ENCODE assay signal across 9 mouse cellular contexts in the genomic region with DNA sequence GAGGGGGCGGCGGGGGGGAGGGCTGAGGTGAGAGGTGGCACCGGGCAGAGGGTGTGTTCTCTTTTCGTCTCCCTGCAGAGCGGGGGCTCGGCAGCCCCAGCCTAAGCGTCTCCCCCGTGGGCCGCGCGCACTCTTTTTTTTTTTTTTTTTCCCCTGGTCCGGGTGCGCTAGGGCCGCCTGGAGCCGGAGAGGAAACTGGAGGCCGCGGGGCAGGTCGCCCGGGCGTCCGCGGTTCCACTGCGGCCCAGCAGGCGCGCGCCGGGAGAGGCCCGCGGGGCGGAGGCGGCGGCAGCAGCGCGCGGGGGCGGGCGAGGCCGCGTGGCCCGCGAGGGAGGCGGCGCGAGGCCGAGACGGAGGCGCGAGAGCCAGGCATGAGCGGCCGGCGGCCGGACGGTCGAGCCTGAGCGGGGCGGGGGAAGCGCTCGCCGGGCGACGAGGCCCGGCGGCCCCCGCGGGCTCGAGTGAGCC. TPM values are rescaled to one million over a fixed set of nuclear protein-coding genes. Genes with fewer than 3 reads are reported as not detected.
DNase-seq lines count a peak whose midpoint lies in the region; ATAC-seq and TF ChIP-seq lines count a peak whose summit lies in the region.
"Had no signal": no experiment of that assay in that cellular context is flagged by ENCODE, and none has a peak within 500 bp of the region (broad histone marks: within the 10 kb centered on the region; RNA-seq: fewer than 3 reads in every experiment).

No protein-coding gene starts in this region.

- WGBS in forebrain, postnatal 0 days = under 1% methylated on average over 48 of the region's 66 CpGs
- 1% methylated on average over 45 of the region's 66 CpGs for WGBS in limb, embryonic 11.5 days
- WGBS in stomach, embryonic 14.5 days = under 1% methylated on average over 40 of the region's 66 CpGs

- peak overlapping the region; percentile 45 for H3K4me2 ChIP-seq in forebrain, postnatal 0 days (ENCODE audit: low read depth)
- H3K4me2 ChIP-seq in limb, embryonic 11.5 days (ENCODE audit: low read depth, severe bottlenecking) = peak overlapping the region; percentile 92
- peak overlapping the region; percentile 60 for H3K4me2 ChIP-seq in stomach, embryonic 14.5 days (replicated peaks; ENCODE audit: low read depth, low read length)

- no peak overlapping the region for H3K9ac ChIP-seq in forebrain, postnatal 0 days
- H3K9ac ChIP-seq in limb, embryonic 11.5 days (ENCODE audit: low read length) = peak overlapping the region; percentile 96
- peak overlapping the region; percentile 21; the same call in 1 of the 2 replicates for H3K9ac ChIP-seq in stomach, embryonic 14.5 days (replicated peaks; ENCODE audit: low read depth, low read length)

- peak overlapping the region; percentile 70 for H3K4me3 ChIP-seq in E14TG2a.4 (replicated peaks; ENCODE audit: low read length)
- peak overlapping the region; percentile 26 for H3K4me3 ChIP-seq in forebrain, postnatal 0 days (ENCODE audit: low read depth, low read length)
- H3K4me3 ChIP-seq in limb, embryonic 11.5 days (ENCODE audit: low read depth, low read length) = peak overlapping the region; percentile 55
- H3K4me3 ChIP-seq in stomach, embryonic 14.5 days (ENCODE audit: low read depth, low read length) = peak overlapping the region; percentile 33

- H3K27ac ChIP-seq in forebrain, postnatal 0 days (ENCODE audit: low read depth, low read length) = no peak overlapping the region
- peak overlapping the region; percentile 99 for H3K27ac ChIP-seq in limb, embryonic 11.5 days (replicated peaks; ENCODE audit: low read depth, low read length)
- H3K27ac ChIP-seq in stomach, embryonic 14.5 days (ENCODE audit: low read length) = no peak overlapping the region

- H3K27me3 ChIP-seq in E14TG2a.4 (ENCODE audit: insufficient read depth, low read length) = peaks cover 89% of the 10 kb centered on the region
- H3K27me3 ChIP-seq in forebrain, postnatal 0 days (ENCODE audit: insufficient read depth, low read length) = peaks cover 85% of the 10 kb centered on the region
- H3K27me3 ChIP-seq in limb, embryonic 11.5 days (ENCODE audit: control insufficient read depth, insufficient read depth, low read length) = no peaks in the 10 kb centered on the region
- peaks cover 70% of the 10 kb centered on the region for H3K27me3 ChIP-seq in stomach, embryonic 14.5 days (ENCODE audit: control insufficient read depth, insufficient read depth, low read length)

- no peaks in the 10 kb centered on the region for H3K36me3 ChIP-seq in E14TG2a.4 (ENCODE audit: insufficient read depth, low read length)
- H3K36me3 ChIP-seq in forebrain, postnatal 0 days (ENCODE audit: insufficient read depth) = no peaks in the 10 kb centered on the region
- no peaks in the 10 kb centered on the region for H3K36me3 ChIP-seq in limb, embryonic 11.5 days (ENCODE audit: control insufficient read depth, insufficient read depth, low read length)
- H3K36me3 ChIP-seq in stomach, embryonic 14.5 days (ENCODE audit: control insufficient read depth, insufficient read depth, low read length) = no peaks in the 10 kb centered on the region

- no peak for ATAC-seq in forebrain, postnatal 0 days
- 0 out of 2 replicates have a peak, but pooled peaks have one; percentile 7 for ATAC-seq in limb, embryonic 11.5 days (ENCODE audit: insufficient number of reproducible peaks, low FRiP score, low TSS enrichment, low read depth)
- ATAC-seq in stomach, embryonic 14.5 days (ENCODE audit: insufficient number of reproducible peaks, insufficient read depth, low FRiP score, low read depth) = peak; percentile 46; the same call in 1 of the 2 replicates
- no peak for ATAC-seq in cerebellum, adult (ENCODE audit: insufficient number of reproducible peaks, low FRiP score, low TSS enrichment)

- DNase-seq in CD4-positive, CD25-positive, alpha-beta regulatory T cell, adult 2 months (ENCODE audit: low read depth, low spot score) = peak; percentile 37
- DNase-seq in forebrain, postnatal 0 days = no peak
- no peak for DNase-seq in limb, embryonic 11.5 days (ENCODE audit: low spot score)
- DNase-seq in left cerebral cortex, adult 18-20 months (ENCODE audit: low spot score in 2 of 2) = no peak
- DNase-seq in frontal cortex, postnatal 25 days (ENCODE audit: low spot score in 2 of 2) = no peak

- H3K9me3 ChIP-seq in E14TG2a.4 (ENCODE audit: low read length) = no peaks in the 10 kb centered on the region
- H3K9me3 ChIP-seq in forebrain, postnatal 0 days (ENCODE audit: low read length) = no peaks in the 10 kb centered on the region
- H3K9me3 ChIP-seq in limb, embryonic 11.5 days (ENCODE audit: control insufficient read depth, low read length) = no peaks in the 10 kb centered on the region
- no peaks in the 10 kb centered on the region for H3K9me3 ChIP-seq in stomach, embryonic 14.5 days (ENCODE audit: control insufficient read depth, low read depth, low read length)

- TF ChIP-seq CTCF in E14TG2a.4 (conservative IDR thresholded peaks at IDR 0.05; ENCODE audit: low read length) = no peak
- TF ChIP-seq CTCF in forebrain, postnatal 0 days (IDR thresholded peaks at IDR 0.05; ENCODE audit: low read depth) = no peak

- H3K4me1 ChIP-seq in E14TG2a.4 (replicated peaks; ENCODE audit: low read depth, low read length) = peaks cover 24% of the 10 kb centered on the region
- H3K4me1 ChIP-seq in forebrain, postnatal 0 days (ENCODE audit: insufficient read depth) = no peaks in the 10 kb centered on the region
- peaks cover 30% of the 10 kb centered on the region for H3K4me1 ChIP-seq in limb, embryonic 11.5 days (ENCODE audit: control insufficient read depth, insufficient read depth, low read length)
- H3K4me1 ChIP-seq in stomach, embryonic 14.5 days (ENCODE audit: control insufficient read depth, insufficient read depth, low read length) = peaks cover 6% of the 10 kb centered on the region; the same call in 1 of the 2 replicates

RNA-seq across cellular contexts. Expression of gene Hoxd8, which starts 0.6 kb away (rescaled TPM):
- total RNA-seq in forebrain, postnatal 0 days (2014; rRNA removed) = 0.10 TPM in 1 of 2 replicates, not detected in the other
- polyA plus RNA-seq in forebrain, postnatal 0 days (2015; fragmentation: Nextera tagmentation; extraction: Ambion mirVana) = 0.22 TPM in 1 of 2 replicates, not detected in the other
- polyA plus RNA-seq in limb, embryonic 11.5 days (2014; fragmentation: Nextera tagmentation; extraction: Ambion mirVana) = 11.6 and 13.1 TPM in 2 replicates
- polyA plus RNA-seq in stomach, embryonic 14.5 days (2014; fragmentation: Nextera tagmentation; extraction: Ambion mirVana) = 2.6 and 2.9 TPM in 2 replicates
- total RNA-seq in left cerebral cortex, adult 18-20 months (2021) = not detected
- total RNA-seq: common myeloid progenitor, adult 5-6 weeks had no signal

RNA-seq across cellular contexts. Expression of gene Hoxd3, which starts 6.7 kb away (rescaled TPM):
- not detected in 2 replicates for total RNA-seq in forebrain, postnatal 0 days (2014; rRNA removed)
- polyA plus RNA-seq in forebrain, postnatal 0 days (2015; fragmentation: Nextera tagmentation; extraction: Ambion mirVana) = not detected in 2 replicates
- polyA plus RNA-seq in limb, embryonic 11.5 days (2014; fragmentation: Nextera tagmentation; extraction: Ambion mirVana) = 1.2 and 1.4 TPM in 2 replicates
- polyA plus RNA-seq in stomach, embryonic 14.5 days (2014; fragmentation: Nextera tagmentation; extraction: Ambion mirVana) = 14.5 and 16.2 TPM in 2 replicates
- not detected for total RNA-seq in left cerebral cortex, adult 18-20 months (2021)
- total RNA-seq: common myeloid progenitor, adult 5-6 weeks had no signal

RNA-seq across cellular contexts. Expression of gene Hoxd4, which starts 6.7 kb away (rescaled TPM):
- total RNA-seq in forebrain, postnatal 0 days (2014; rRNA removed) = not detected in 2 replicates
- not detected in 2 replicates for polyA plus RNA-seq in forebrain, postnatal 0 days (2015; fragmentation: Nextera tagmentation; extraction: Ambion mirVana)
- polyA plus RNA-seq in limb, embryonic 11.5 days (2014; fragmentation: Nextera tagmentation; extraction: Ambion mirVana) = 0.84 and 1.9 TPM in 2 replicates
- 0.81 and 0.87 TPM in 2 replicates for polyA plus RNA-seq in stomach, embryonic 14.5 days (2014; fragmentation: Nextera tagmentation; extraction: Ambion mirVana)
- not detected for total RNA-seq in left cerebral cortex, adult 18-20 months (2021)
- total RNA-seq: common myeloid progenitor, adult 5-6 weeks had no signal

RNA-seq across cellular contexts. Expression of gene Hoxd9, which starts 7.5 kb away (rescaled TPM):
- not detected in 2 replicates for total RNA-seq in forebrain, postnatal 0 days (2014; rRNA removed)
- not detected in 2 replicates for polyA plus RNA-seq in forebrain, postnatal 0 days (2015; fragmentation: Nextera tagmentation; extraction: Ambion mirVana)
- 17.1 and 24.1 TPM in 2 replicates for polyA plus RNA-seq in limb, embryonic 11.5 days (2014; fragmentation: Nextera tagmentation; extraction: Ambion mirVana)
- polyA plus RNA-seq in stomach, embryonic 14.5 days (2014; fragmentation: Nextera tagmentation; extraction: Ambion mirVana) = 0.22 and 0.41 TPM in 2 replicates
- not detected for total RNA-seq in left cerebral cortex, adult 18-20 months (2021)
- total RNA-seq: common myeloid progenitor, adult 5-6 weeks had no signal

RNA-seq across cellular contexts. Expression of gene Hoxd10, which starts 13.3 kb away (rescaled TPM):
- total RNA-seq in forebrain, postnatal 0 days (2014; rRNA removed) = not detected in 2 replicates
- not detected in 2 replicates for polyA plus RNA-seq in forebrain, postnatal 0 days (2015; fragmentation: Nextera tagmentation; extraction: Ambion mirVana)
- 52.0 and 55.0 TPM in 2 replicates for polyA plus RNA-seq in limb, embryonic 11.5 days (2014; fragmentation: Nextera tagmentation; extraction: Ambion mirVana)
- 0.14 TPM in 1 of 2 replicates, not detected in the other for polyA plus RNA-seq in stomach, embryonic 14.5 days (2014; fragmentation: Nextera tagmentation; extraction: Ambion mirVana)
- total RNA-seq in left cerebral cortex, adult 18-20 months (2021) = not detected
- total RNA-seq: common myeloid progenitor, adult 5-6 weeks had no signal

Comparison
In these comparisons a context has a peak if more than half of its experiments do, and no peak if none do; other contexts are left out.
1. ATAC-seq: peak in limb, embryonic 11.5 days (single experiment) and stomach, embryonic 14.5 days (single experiment); none in forebrain, postnatal 0 days (single experiment) and cerebellum, adult (single experiment).
2. Peak in every context shown above with its lines, with median percentiles within 50 percentile points of each other: H3K4me3 ChIP-seq and H3K4me2 ChIP-seq.